Mouse (Mus musculus) testis, adult 2 months (tissue): Measurements from ENCODE around the gene Asic3.

Experiments
- CTCF ChIP-seq: fragments of 200-500 bp; IDR thresholded peaks from 2 replicates; pipeline ENCODE4 v1.5.1; 2012; ENCODE audit warnings: low read depth, mild to moderate bottlenecking, inconsistent platforms, low read length, moderate library complexity; ENCODE audit not compliant: control insufficient read depth, insufficient read depth, insufficient replicate concordance
- POLR2A ChIP-seq: fragments of 200-500 bp; IDR thresholded peaks from 2 replicates; pipeline ENCODE4 v1.6.1; 2012; ENCODE audit warnings: low read depth, mild to moderate bottlenecking, inconsistent platforms, low read length, moderate library complexity; ENCODE audit not compliant: control insufficient read depth

GRCm38 (mm10) chr5:24399686-24400085 is 13.5 kb upstream of the Asic3 start:
- TF ChIP-seq CTCF (no peak), POLR2A (no peak)
